Mouse (Mus musculus): ENCODE measurements around the gene Olfr317. TPM values are rescaled to one million over a fixed set of nuclear protein-coding genes. Genes with fewer than 3 reads are reported as not detected.

The Olfr317 gene
- polyA plus RNA-seq (2012; rRNA removed): not detected in 2 replicates
- not detected in 2 replicates for polyA plus RNA-seq (2014; fragmentation: Nextera tagmentation; extraction: Ambion mirVana)

DNA sequence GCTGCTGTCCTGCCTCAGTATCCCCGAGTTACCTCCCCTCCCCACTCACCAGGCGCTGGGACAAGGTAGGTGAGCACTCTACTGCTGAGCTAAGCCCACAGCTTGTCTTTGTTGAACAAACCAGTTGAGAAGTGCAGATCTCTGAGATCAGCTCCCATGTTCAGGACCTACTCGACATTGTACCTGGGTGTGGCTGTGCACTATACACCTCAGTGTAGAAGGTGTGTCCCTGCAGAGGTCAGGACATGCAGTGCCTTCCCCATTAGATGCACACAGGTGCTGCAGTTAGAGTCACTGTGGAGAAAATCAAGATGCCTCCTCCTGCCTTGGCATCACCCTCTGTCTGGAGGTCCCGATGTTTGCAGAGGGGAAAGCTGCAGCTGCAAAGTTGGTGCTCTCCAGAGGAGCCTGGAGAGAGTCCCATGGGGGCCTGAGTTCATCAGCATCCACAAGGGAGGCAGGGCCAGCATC lies at the start of gene Olfr317:
Gene Olfr317 (minus strand): TSS at position 421 of the 471 bp plus-strand sequence.
- WGBS: 68% methylated on average over 4 of the region's 4 CpGs
- no peak within 1 kb of the TSS for H3K27ac ChIP-seq (replicated peaks; ENCODE audit: low read depth, low read length)
- H3K4me3 ChIP-seq (replicated peaks; ENCODE audit: low read length): no peak within 1 kb of the TSS
- no peak within 1 kb of the TSS for H3K9ac ChIP-seq (ENCODE audit: low read depth, low read length, severe bottlenecking)
- H3K4me1 ChIP-seq (ENCODE audit: control insufficient read depth, insufficient read depth, low read length): no peaks in the 10 kb centered on the region
- H3K4me2 ChIP-seq (replicated peaks; ENCODE audit: low read depth, low read length, severe bottlenecking): no peak within 1 kb of the TSS
- no peaks in the 10 kb centered on the region for H3K9me3 ChIP-seq (ENCODE audit: control insufficient read depth, low read length)
- no peak for ATAC-seq (ENCODE audit: low FRiP score, low read depth)
- H3K36me3 ChIP-seq (ENCODE audit: control insufficient read depth, insufficient read depth, low read length): no peaks in the 10 kb centered on the region
- DNase-seq (ENCODE audit: low spot score): no peak
- H3K27me3 ChIP-seq (ENCODE audit: control insufficient read depth, insufficient read depth, low read length): no peaks in the 10 kb centered on the region
- TF ChIP-seq POLR2A (IDR thresholded peaks at IDR 0.05; ENCODE audit: borderline replicate concordance, extremely low read depth, insufficient read depth, insufficient read length): no peak

DNA sequence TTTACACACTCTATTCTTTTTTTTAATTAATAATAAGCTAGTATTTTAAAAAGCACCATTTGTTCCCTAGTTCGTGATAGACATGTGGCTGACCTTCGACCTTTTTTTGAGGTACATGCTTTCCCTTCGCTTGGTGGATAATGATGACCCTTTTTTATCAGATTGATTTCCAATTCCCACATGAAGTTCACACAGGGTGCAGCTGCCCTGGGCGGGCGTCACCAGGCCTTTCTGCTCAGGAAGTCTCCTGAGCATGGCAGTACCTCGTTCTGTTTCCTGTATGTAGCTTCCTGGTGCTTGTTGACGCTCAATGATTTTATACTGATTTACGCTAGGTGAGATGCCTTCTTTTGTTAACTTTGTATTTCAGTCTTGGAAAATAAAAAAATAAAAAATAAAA lies 49.3 kb upstream of the Olfr317 start:
- Histone ChIP-seq H3K4me1 (ENCODE audit: control insufficient read depth, insufficient read depth, low read length) (no peaks in the 10 kb centered on the region), H3K4me3 (replicated peaks; ENCODE audit: low read length) (no peak overlapping the region), H3K9ac (ENCODE audit: low read depth, low read length, severe bottlenecking) (no peak overlapping the region), H3K4me2 (replicated peaks; ENCODE audit: low read depth, low read length, severe bottlenecking) (no peak overlapping the region), H3K36me3 (ENCODE audit: control insufficient read depth, insufficient read depth, low read length) (no peaks in the 10 kb centered on the region), H3K27me3 (ENCODE audit: control insufficient read depth, insufficient read depth, low read length) (no peaks in the 10 kb centered on the region), H3K27ac (replicated peaks; ENCODE audit: low read depth, low read length) (no peak overlapping the region), H3K9me3 (ENCODE audit: control insufficient read depth, low read length) (no peaks in the 10 kb centered on the region)
- no peak for TF ChIP-seq POLR2A (IDR thresholded peaks at IDR 0.05; ENCODE audit: borderline replicate concordance, extremely low read depth, insufficient read depth, insufficient read length)
- WGBS: 82% methylated on average over 8 of the region's 8 CpGs
- no peak for DNase-seq (ENCODE audit: low spot score)
- no peak for ATAC-seq (ENCODE audit: low FRiP score, low read depth)

DNA sequence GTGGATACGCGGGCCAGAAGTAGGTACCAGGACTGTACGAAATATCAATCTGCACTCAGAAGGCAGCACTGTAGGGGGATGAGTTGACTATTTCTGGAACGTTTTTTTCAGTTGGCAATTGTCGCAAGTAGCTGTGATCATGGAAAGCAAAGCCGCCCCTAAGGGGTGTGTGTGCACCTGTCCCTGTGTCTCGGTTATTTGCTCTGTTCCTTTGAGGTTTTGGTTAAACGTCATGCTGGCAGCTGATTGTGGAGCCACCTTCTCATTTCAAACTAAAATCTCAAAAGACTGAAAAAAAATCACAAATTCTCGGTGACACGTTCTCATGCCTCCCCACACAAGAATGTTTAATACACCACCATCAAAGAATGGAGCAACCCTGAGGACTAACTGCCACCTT lies 48.6 kb upstream of the Olfr317 start:
- ATAC-seq (ENCODE audit: low FRiP score, low read depth): no peak
- no peaks in the 10 kb centered on the region for H3K27me3 ChIP-seq (ENCODE audit: control insufficient read depth, insufficient read depth, low read length)
- no peaks in the 10 kb centered on the region for H3K9me3 ChIP-seq (ENCODE audit: control insufficient read depth, low read length)
- H3K36me3 ChIP-seq (ENCODE audit: control insufficient read depth, insufficient read depth, low read length): no peaks in the 10 kb centered on the region
- no peaks in the 10 kb centered on the region for H3K4me1 ChIP-seq (ENCODE audit: control insufficient read depth, insufficient read depth, low read length)
- H3K4me2 ChIP-seq (replicated peaks; ENCODE audit: low read depth, low read length, severe bottlenecking): no peak overlapping the region
- DNase-seq (ENCODE audit: low spot score): no peak
- H3K4me3 ChIP-seq (replicated peaks; ENCODE audit: low read length): no peak overlapping the region
- no peak overlapping the region for H3K27ac ChIP-seq (replicated peaks; ENCODE audit: low read depth, low read length)
- WGBS: 86% methylated on average over 10 of the region's 10 CpGs
- H3K9ac ChIP-seq (ENCODE audit: low read depth, low read length, severe bottlenecking): no peak overlapping the region
- TF ChIP-seq POLR2A (IDR thresholded peaks at IDR 0.05; ENCODE audit: borderline replicate concordance, extremely low read depth, insufficient read depth, insufficient read length): no peak

DNA sequence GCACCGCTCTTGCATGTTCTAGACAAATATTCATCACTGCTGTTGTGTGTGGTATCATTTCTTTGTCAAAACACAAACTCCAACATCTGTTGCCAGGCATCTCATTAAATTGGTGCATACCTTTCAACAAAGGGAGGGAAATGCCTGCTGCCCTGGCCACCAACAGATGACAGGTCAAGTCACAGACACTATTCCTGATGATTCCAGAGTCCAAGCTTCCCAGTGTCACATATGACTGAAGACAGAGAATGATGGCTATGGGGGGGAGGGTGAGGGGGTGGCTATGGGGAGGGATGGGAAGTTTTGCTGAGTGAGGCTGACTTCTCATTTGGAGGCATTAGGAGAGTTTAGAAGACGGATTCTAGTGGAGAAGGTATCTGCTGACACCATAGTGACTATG lies 45.2 kb upstream of the Olfr317 start:
- no peak overlapping the region for H3K27ac ChIP-seq (replicated peaks; ENCODE audit: low read depth, low read length)
- H3K4me1 ChIP-seq (ENCODE audit: control insufficient read depth, insufficient read depth, low read length): no peaks in the 10 kb centered on the region
- H3K9ac ChIP-seq (ENCODE audit: low read depth, low read length, severe bottlenecking): no peak overlapping the region
- H3K9me3 ChIP-seq (ENCODE audit: control insufficient read depth, low read length): no peaks in the 10 kb centered on the region
- no peaks in the 10 kb centered on the region for H3K27me3 ChIP-seq (ENCODE audit: control insufficient read depth, insufficient read depth, low read length)
- WGBS: 79% methylated on average over 2 of the region's 2 CpGs
- H3K36me3 ChIP-seq (ENCODE audit: control insufficient read depth, insufficient read depth, low read length): no peaks in the 10 kb centered on the region
- no peak for TF ChIP-seq POLR2A (IDR thresholded peaks at IDR 0.05; ENCODE audit: borderline replicate concordance, extremely low read depth, insufficient read depth, insufficient read length)
- DNase-seq (ENCODE audit: low spot score) (no peak), ATAC-seq (ENCODE audit: low FRiP score, low read depth) (no peak)
- H3K4me3 ChIP-seq (replicated peaks; ENCODE audit: low read length): no peak overlapping the region
- no peak overlapping the region for H3K4me2 ChIP-seq (replicated peaks; ENCODE audit: low read depth, low read length, severe bottlenecking)

DNA sequence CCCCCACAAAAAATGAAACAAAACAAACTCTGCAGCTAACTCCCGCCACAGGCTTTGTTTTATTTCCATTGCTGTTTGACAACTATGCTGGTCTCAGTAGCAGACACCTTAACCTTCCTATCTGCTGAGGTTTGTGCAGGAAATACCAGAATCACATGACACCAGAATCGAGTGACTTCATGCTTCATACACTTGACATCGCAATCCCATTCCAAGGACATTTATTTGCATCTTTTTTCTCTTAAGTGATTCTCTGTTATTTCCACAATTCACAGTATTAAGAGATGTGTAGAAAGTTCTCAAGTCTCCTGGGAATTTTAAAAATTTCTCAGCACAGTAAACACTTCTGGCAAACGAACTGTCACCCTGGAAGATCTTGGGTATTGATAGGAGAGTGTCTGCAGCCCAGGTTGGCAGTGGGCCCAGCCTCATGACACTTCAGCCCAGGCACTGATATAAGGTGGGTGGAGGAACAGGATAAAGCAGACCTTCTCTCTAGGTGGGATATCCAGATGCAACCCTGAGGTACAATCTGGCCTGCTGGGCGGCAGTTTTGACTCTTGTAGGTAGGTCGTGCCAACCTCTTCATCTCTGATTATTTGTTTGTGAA lies 43.6 kb upstream of the Olfr317 start, which contains the start of gene Olfr314:
Gene Olfr314 (plus strand): TSS at position 473 of the 610 bp plus-strand sequence.
- no peak within 1 kb of the TSS for H3K4me3 ChIP-seq (replicated peaks; ENCODE audit: low read length)
- 73% methylated on average over 6 of the region's 6 CpGs for WGBS
- ATAC-seq (ENCODE audit: low FRiP score, low read depth): no peak
- no peaks in the 10 kb centered on the region for H3K4me1 ChIP-seq (ENCODE audit: control insufficient read depth, insufficient read depth, low read length)
- no peaks in the 10 kb centered on the region for H3K27me3 ChIP-seq (ENCODE audit: control insufficient read depth, insufficient read depth, low read length)
- no peak for DNase-seq (ENCODE audit: low spot score)
- no peak within 1 kb of the TSS for H3K9ac ChIP-seq (ENCODE audit: low read depth, low read length, severe bottlenecking)
- H3K36me3 ChIP-seq (ENCODE audit: control insufficient read depth, insufficient read depth, low read length): no peaks in the 10 kb centered on the region
- no peak within 1 kb of the TSS for H3K27ac ChIP-seq (replicated peaks; ENCODE audit: low read depth, low read length)
- no peak for TF ChIP-seq POLR2A (IDR thresholded peaks at IDR 0.05; ENCODE audit: borderline replicate concordance, extremely low read depth, insufficient read depth, insufficient read length)
- H3K4me2 ChIP-seq (replicated peaks; ENCODE audit: low read depth, low read length, severe bottlenecking): no peak within 1 kb of the TSS
- no peaks in the 10 kb centered on the region for H3K9me3 ChIP-seq (ENCODE audit: control insufficient read depth, low read length)

Measured in limb, embryonic 14.5 days (tissue).